Mouse (Mus musculus): ENCODE data around the gene Cdk20.

The Cdk20 gene

GRCm38 (mm10) chr13:64432017-64432995 is at the start of gene Cdk20:
Cdk20 (plus strand) TSS chr13:64432314.
- peak; percentile 95 for DNase-seq (ENCODE audit: low read depth, low spot score)

GRCm38 (mm10) chr13:64384937-64385336 is 47.2 kb upstream of the Cdk20 start:
- no peak for DNase-seq (ENCODE audit: low read depth, low spot score)

GRCm38 (mm10) chr13:64386048-64386447 is 46.1 kb upstream of the Cdk20 start:
- DNase-seq (ENCODE audit: low read depth, low spot score), result no peak

- no peak for DNase-seq (ENCODE audit: low read depth, low spot score)
These were observed 43.7 kb upstream of the Cdk20 start for GRCm38 (mm10) chr13:64388415-64388814.

GRCm38 (mm10) chr13:64396979-64397378 is 35.1 kb upstream of the Cdk20 start:
- no peak for DNase-seq (ENCODE audit: low read depth, low spot score)

GRCm38 (mm10) chr13:64398065-64398464 is 34.0 kb upstream of the Cdk20 start:
- DNase-seq (ENCODE audit: low read depth, low spot score), result no peak

- DNase-seq (ENCODE audit: low read depth, low spot score), result no peak
These were observed 32.2 kb upstream of the Cdk20 start for GRCm38 (mm10) chr13:64399906-64400305.

GRCm38 (mm10) chr13:64400801-64401361 is 31.2 kb upstream of the Cdk20 start:
- no peak for DNase-seq (ENCODE audit: low read depth, low spot score)

- DNase-seq (ENCODE audit: low read depth, low spot score), result no peak
These were observed 30.1 kb upstream of the Cdk20 start for GRCm38 (mm10) chr13:64402006-64402405.

- DNase-seq (ENCODE audit: low read depth, low spot score), result no peak
These were observed 29.6 kb upstream of the Cdk20 start for GRCm38 (mm10) chr13:64402504-64402949.

GRCm38 (mm10) chr13:64402951-64403460 is 29.1 kb upstream of the Cdk20 start:
- no peak for DNase-seq (ENCODE audit: low read depth, low spot score)

- no peak for DNase-seq (ENCODE audit: low read depth, low spot score)
These were observed 28.6 kb upstream of the Cdk20 start for GRCm38 (mm10) chr13:64403519-64403918.

GRCm38 (mm10) chr13:64405550-64405949 is 26.6 kb upstream of the Cdk20 start:
- DNase-seq (ENCODE audit: low read depth, low spot score), result no peak

GRCm38 (mm10) chr13:64407992-64408391 is 24.1 kb upstream of the Cdk20 start:
- DNase-seq (ENCODE audit: low read depth, low spot score), result no peak

GRCm38 (mm10) chr13:64410604-64411003 is 21.5 kb upstream of the Cdk20 start:
- DNase-seq (ENCODE audit: low read depth, low spot score), result no peak

GRCm38 (mm10) chr13:64411282-64411681 is 20.8 kb upstream of the Cdk20 start:
- DNase-seq (ENCODE audit: low read depth, low spot score), result no peak

- no peak for DNase-seq (ENCODE audit: low read depth, low spot score)
These were observed 19.3 kb upstream of the Cdk20 start for GRCm38 (mm10) chr13:64412752-64413257.

GRCm38 (mm10) chr13:64415659-64416058 is 16.5 kb upstream of the Cdk20 start:
- DNase-seq (ENCODE audit: low read depth, low spot score), result no peak

GRCm38 (mm10) chr13:64416955-64417601 is 15.0 kb upstream of the Cdk20 start:
- no peak for DNase-seq (ENCODE audit: low read depth, low spot score)

GRCm38 (mm10) chr13:64420847-64421246 is 11.3 kb upstream of the Cdk20 start:
- DNase-seq (ENCODE audit: low read depth, low spot score), result no peak

- no peak for DNase-seq (ENCODE audit: low read depth, low spot score)
These were observed 10.7 kb upstream of the Cdk20 start for GRCm38 (mm10) chr13:64421386-64421785.
